Mouse (Mus musculus): ENCODE results near the gene Platr25. TPM values are rescaled to one million over a fixed set of nuclear protein-coding genes. Genes with fewer than 3 reads are reported as not detected.
"Not testable (repeated sequence)": the region's sequence is repeated elsewhere in the genome, so short reads cannot be mapped to it uniquely, and the experiment has no call there.

Gene Platr25
- 36.7 and 42.9 TPM in 2 replicates for polyA plus RNA-seq (2014; fragmentation: Nextera tagmentation; extraction: Ambion mirVana)

DNA sequence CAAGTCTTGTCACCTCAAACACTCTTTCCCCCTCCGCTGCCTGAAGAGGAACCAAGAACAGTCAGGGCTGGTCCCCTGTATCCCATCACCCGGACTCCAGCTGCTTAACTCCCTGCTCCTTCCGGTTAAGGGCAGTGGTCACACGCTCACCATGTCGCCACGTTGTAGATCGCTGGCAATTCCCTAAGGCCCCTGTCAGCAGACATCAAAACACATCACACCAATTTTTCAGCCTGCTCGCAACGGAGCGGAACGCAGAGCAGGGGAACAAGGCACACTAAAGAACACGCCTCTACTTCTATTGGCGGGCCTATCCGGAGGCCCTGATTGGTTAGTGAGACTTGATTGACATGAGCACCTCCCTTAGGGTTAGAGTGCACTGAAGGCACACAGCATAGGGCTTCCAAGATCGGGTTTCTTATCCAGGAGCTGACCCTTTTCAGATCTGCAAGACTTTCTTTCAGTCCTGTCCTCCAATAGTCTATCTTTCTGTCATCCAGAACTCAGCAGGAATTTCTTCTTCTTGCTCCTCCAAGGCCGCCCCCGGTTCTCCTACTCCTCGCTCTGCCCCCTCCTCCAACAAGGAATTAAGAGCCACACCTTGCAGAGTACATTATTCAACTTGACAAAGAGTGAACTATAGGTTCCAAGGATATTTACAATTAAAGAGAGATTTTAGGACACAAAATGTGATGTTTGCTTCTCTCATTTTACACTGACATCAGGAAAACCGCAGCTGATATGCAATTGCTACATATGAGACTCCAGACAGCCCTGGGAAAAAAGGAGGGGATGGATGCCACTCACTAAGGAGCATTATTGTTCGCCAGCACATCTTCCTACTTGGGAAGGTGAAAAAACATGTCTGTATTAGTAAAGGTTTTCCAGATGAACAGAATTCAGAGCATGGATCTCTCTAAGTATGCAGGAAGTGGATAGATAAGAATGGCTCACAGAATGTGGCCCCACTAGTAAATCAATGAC is at the start of gene Platr25:
Platr25 (minus strand) TSS at position 278 of the 984 bp plus-strand sequence.
- not testable (repeated sequence) for H3K4me1 ChIP-seq (ENCODE audit: control insufficient read depth, insufficient read depth, low read length); H3K36me3 ChIP-seq (ENCODE audit: control insufficient read depth, insufficient read depth, low read length); H3K27me3 ChIP-seq (ENCODE audit: control insufficient read depth, insufficient read depth, low read length); H3K9me3 ChIP-seq (ENCODE audit: control insufficient read depth, low read length); H3K27ac ChIP-seq (replicated peaks; ENCODE audit: low read depth, low read length)
- peak within 1 kb of the TSS; percentile 44 for H3K4me3 ChIP-seq (replicated peaks; ENCODE audit: low read depth, low read length)
- WGBS: 8% methylated on average over 20 of the region's 20 CpGs
- peak; percentile 80 for DNase-seq
- H3K4me2 ChIP-seq (ENCODE audit: low read length): peak within 1 kb of the TSS; percentile 51
- peak within 1 kb of the TSS; percentile 53 for H3K9ac ChIP-seq (replicated peaks; ENCODE audit: low read length)
- peak; percentile 89 for ATAC-seq (ENCODE audit: low FRiP score, low TSS enrichment)

DNA sequence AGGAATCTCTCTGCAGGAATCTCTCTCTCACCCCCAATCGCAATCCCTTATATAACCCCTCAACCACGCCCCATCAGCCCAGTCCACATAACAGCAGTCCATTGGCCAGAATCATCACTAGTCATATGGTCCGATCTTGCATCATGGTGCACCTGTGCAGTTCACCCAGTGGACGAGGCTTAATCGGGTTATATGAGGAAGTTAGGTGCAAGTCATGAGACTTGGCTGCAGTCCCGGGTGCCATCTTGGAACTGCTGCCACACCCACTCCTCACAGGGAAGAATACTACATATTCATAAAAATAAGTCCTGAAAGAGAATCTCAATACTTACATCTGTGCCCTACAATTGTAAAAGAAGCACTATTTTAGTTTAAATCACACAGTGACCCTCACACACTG is 47.5 kb upstream of the Platr25 start:
- not testable (repeated sequence) for H3K27me3 ChIP-seq (ENCODE audit: control insufficient read depth, insufficient read depth, low read length); H3K36me3 ChIP-seq (ENCODE audit: control insufficient read depth, insufficient read depth, low read length); H3K4me1 ChIP-seq (ENCODE audit: control insufficient read depth, insufficient read depth, low read length); H3K27ac ChIP-seq (replicated peaks; ENCODE audit: low read depth, low read length); H3K4me3 ChIP-seq (replicated peaks; ENCODE audit: low read depth, low read length); H3K9ac ChIP-seq (replicated peaks; ENCODE audit: low read length); ATAC-seq (ENCODE audit: low FRiP score, low TSS enrichment); H3K9me3 ChIP-seq (ENCODE audit: control insufficient read depth, low read length); DNase-seq; H3K4me2 ChIP-seq (ENCODE audit: low read length)
- 88% methylated on average over 6 of the region's 6 CpGs for WGBS

DNA sequence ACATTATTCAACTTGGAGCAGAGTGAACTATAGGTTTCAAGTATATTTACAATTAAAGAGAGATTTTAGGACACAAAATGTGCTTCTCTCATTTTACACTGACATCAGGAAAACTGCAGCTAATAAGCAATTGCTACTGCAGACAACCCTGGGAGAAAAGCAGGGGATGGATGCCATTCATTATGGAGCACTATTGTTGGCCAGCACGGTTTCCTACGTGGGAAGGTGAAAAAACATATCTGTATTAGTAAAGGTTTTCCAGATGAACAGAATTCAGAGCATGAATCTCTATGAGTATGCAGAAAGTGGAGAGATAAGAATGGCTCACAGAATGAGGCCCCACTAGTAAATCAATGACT is 25.6 kb upstream of the Platr25 start:
- WGBS: 52% methylated on average over 2 of the region's 2 CpGs
- H3K9ac ChIP-seq (replicated peaks; ENCODE audit: low read length): 0 out of 2 replicates have a peak overlapping the region, but pooled peaks have one; percentile 13
- peak overlapping the region; percentile 46 for H3K4me2 ChIP-seq (ENCODE audit: low read length)
- H3K27ac ChIP-seq (replicated peaks; ENCODE audit: low read depth, low read length); H3K36me3 ChIP-seq (ENCODE audit: control insufficient read depth, insufficient read depth, low read length); DNase-seq; H3K4me1 ChIP-seq (ENCODE audit: control insufficient read depth, insufficient read depth, low read length); H3K27me3 ChIP-seq (ENCODE audit: control insufficient read depth, insufficient read depth, low read length); H3K9me3 ChIP-seq (ENCODE audit: control insufficient read depth, low read length): not testable (repeated sequence)
- H3K4me3 ChIP-seq (replicated peaks; ENCODE audit: low read depth, low read length): peak overlapping the region; percentile 39
- 0 out of 2 replicates have a peak, but pooled peaks have one; percentile 11 for ATAC-seq (ENCODE audit: low FRiP score, low TSS enrichment)

- H3K9me3 ChIP-seq (ENCODE audit: control insufficient read depth, low read length); H3K36me3 ChIP-seq (ENCODE audit: control insufficient read depth, insufficient read depth, low read length); H3K27me3 ChIP-seq (ENCODE audit: control insufficient read depth, insufficient read depth, low read length); H3K27ac ChIP-seq (replicated peaks; ENCODE audit: low read depth, low read length); H3K4me1 ChIP-seq (ENCODE audit: control insufficient read depth, insufficient read depth, low read length): not testable (repeated sequence)
- H3K9ac ChIP-seq (replicated peaks; ENCODE audit: low read length): peak within 1 kb of the TSS; percentile 57
- peak; percentile 99 for ATAC-seq (ENCODE audit: low FRiP score, low TSS enrichment)
- H3K4me2 ChIP-seq (ENCODE audit: low read length): peak within 1 kb of the TSS; percentile 52
- 5% methylated on average over 19 of the region's 23 CpGs for WGBS
- H3K4me3 ChIP-seq (replicated peaks; ENCODE audit: low read depth, low read length): peak within 1 kb of the TSS; percentile 39
- DNase-seq: peak; percentile 66
These were observed 25.0 kb upstream of the Platr25 start, which contains the start of gene Gm5141 for GRCm38 (mm10) chr13:62785199-62786134. Gene Gm5141, minus strand, starts transcription at chr13:62785808.

- not testable (repeated sequence) for H3K9me3 ChIP-seq (ENCODE audit: control insufficient read depth, low read length); H3K4me1 ChIP-seq (ENCODE audit: control insufficient read depth, insufficient read depth, low read length); H3K27me3 ChIP-seq (ENCODE audit: control insufficient read depth, insufficient read depth, low read length); H3K27ac ChIP-seq (replicated peaks; ENCODE audit: low read depth, low read length); H3K9ac ChIP-seq (replicated peaks; ENCODE audit: low read length); ATAC-seq (ENCODE audit: low FRiP score, low TSS enrichment); H3K4me2 ChIP-seq (ENCODE audit: low read length); H3K4me3 ChIP-seq (replicated peaks; ENCODE audit: low read depth, low read length); H3K36me3 ChIP-seq (ENCODE audit: control insufficient read depth, insufficient read depth, low read length)
- peak; percentile 40 for DNase-seq
- 66% methylated on average over 2 of the region's 2 CpGs for whole genome bisulfite sequencing
These were observed 3.3 kb upstream of the Platr25 start for GRCm38 (mm10) chr13:62763806-62764205.

- H3K36me3 ChIP-seq (ENCODE audit: control insufficient read depth, insufficient read depth, low read length): no peaks in the 10 kb centered on the region
- no peak overlapping the region for H3K4me3 ChIP-seq (replicated peaks; ENCODE audit: low read depth, low read length)
- no peak for DNase-seq
- H3K27ac ChIP-seq (replicated peaks; ENCODE audit: low read depth, low read length): no peak overlapping the region
- no peaks in the 10 kb centered on the region for H3K9me3 ChIP-seq (ENCODE audit: control insufficient read depth, low read length)
- H3K4me1 ChIP-seq (ENCODE audit: control insufficient read depth, insufficient read depth, low read length): no peaks in the 10 kb centered on the region
- no peak overlapping the region for H3K4me2 ChIP-seq (ENCODE audit: low read length)
- no peak overlapping the region for H3K9ac ChIP-seq (replicated peaks; ENCODE audit: low read length)
- ATAC-seq (ENCODE audit: low FRiP score, low TSS enrichment): no peak
- no peaks in the 10 kb centered on the region for H3K27me3 ChIP-seq (ENCODE audit: control insufficient read depth, insufficient read depth, low read length)
- 96% methylated on average over 2 of the region's 2 CpGs for WGBS
These were observed 27.2 kb downstream of the Platr25 start for GRCm38 (mm10) chr13:62733322-62733721.

- H3K27me3 ChIP-seq (ENCODE audit: control insufficient read depth, insufficient read depth, low read length); H3K9me3 ChIP-seq (ENCODE audit: control insufficient read depth, low read length); H3K27ac ChIP-seq (replicated peaks; ENCODE audit: low read depth, low read length); H3K4me2 ChIP-seq (ENCODE audit: low read length); ATAC-seq (ENCODE audit: low FRiP score, low TSS enrichment); H3K4me3 ChIP-seq (replicated peaks; ENCODE audit: low read depth, low read length); H3K9ac ChIP-seq (replicated peaks; ENCODE audit: low read length); H3K4me1 ChIP-seq (ENCODE audit: control insufficient read depth, insufficient read depth, low read length); H3K36me3 ChIP-seq (ENCODE audit: control insufficient read depth, insufficient read depth, low read length); DNase-seq: not testable (repeated sequence)
- 91% methylated on average over 8 of the region's 8 CpGs for WGBS
These were observed 47.9 kb downstream of the Platr25 start for GRCm38 (mm10) chr13:62712611-62713010.

DNA sequence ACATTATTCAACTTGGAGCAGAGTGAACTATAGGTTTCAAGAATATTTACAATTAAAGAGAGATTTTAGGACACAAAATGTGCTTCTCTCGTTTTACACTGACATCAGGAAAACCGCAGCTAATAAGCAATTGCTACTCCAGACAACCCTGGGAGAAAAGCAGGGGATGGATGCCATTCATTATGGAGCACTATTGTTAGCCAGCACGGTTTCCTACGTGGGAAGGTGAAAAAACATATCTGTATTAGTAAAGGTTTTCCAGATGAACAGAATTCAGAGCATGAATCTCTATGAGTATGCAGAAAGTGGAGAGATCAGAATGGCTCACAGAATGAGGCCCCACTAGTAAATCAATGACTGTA is 75.2 kb downstream of the Platr25 start:
- H3K4me3 ChIP-seq (replicated peaks; ENCODE audit: low read depth, low read length): peak overlapping the region; percentile 42
- H3K9me3 ChIP-seq (ENCODE audit: control insufficient read depth, low read length); H3K36me3 ChIP-seq (ENCODE audit: control insufficient read depth, insufficient read depth, low read length); DNase-seq; H3K27me3 ChIP-seq (ENCODE audit: control insufficient read depth, insufficient read depth, low read length); H3K4me1 ChIP-seq (ENCODE audit: control insufficient read depth, insufficient read depth, low read length): not testable (repeated sequence)
- peak overlapping the region; percentile 36; the same call in 1 of the 2 replicates for H3K9ac ChIP-seq (replicated peaks; ENCODE audit: low read length)
- 0 out of 2 replicates have a peak overlapping the region, but pooled peaks have one; percentile 38 for H3K27ac ChIP-seq (replicated peaks; ENCODE audit: low read depth, low read length)
- peak overlapping the region; percentile 48 for H3K4me2 ChIP-seq (ENCODE audit: low read length)
- WGBS: 21% methylated on average over 4 of the region's 4 CpGs
- ATAC-seq (ENCODE audit: low FRiP score, low TSS enrichment): 0 out of 2 replicates have a peak, but pooled peaks have one; percentile 27
